Mouse (Mus musculus): ENCODE data around the gene Irf2. TPM values are rescaled to one million over a fixed set of nuclear protein-coding genes. Genes with fewer than 3 reads are reported as not detected.

The Irf2 gene
- total and polyA plus RNA-seq, 3 experiments: 4.9 to 19.4 TPM; not detected in 1

DNA sequence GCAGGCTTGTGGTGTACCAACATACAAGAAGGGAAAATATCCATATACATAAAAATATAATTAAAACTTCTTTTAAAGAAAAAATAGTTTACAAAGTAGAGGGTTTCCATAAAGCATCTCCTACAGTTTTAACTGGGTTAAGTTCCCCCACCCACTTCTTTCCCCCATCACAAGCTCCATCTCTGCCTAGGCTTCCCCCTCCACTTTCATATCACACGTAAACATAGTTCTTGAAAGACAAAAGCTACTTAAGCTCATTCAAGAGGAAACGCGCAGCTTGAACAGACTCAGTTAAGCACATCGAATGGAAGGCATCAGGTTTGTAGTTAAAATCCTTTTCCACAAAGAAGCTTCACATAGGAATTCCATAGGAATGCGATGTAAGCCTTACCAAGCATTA lies 32.8 kb upstream of the Irf2 start:
- Histone ChIP-seq H3K4me1 (ENCODE audit: control insufficient read depth in 1 of 2, insufficient read depth in 2 of 2, low read length in 2 of 2) (no peaks in the 10 kb centered on the region), H3K27me3 (ENCODE audit: control insufficient read depth in 1 of 2, insufficient read depth in 2 of 2, low read length in 2 of 2) (peaks cover 0 to 2% of the 10 kb centered on the region in 2 experiments; a peak in 3 of 4 replicates), H3K9ac (ENCODE audit: control insufficient read depth, low read depth, low read length, poor library complexity, severe bottlenecking) (no peak overlapping the region), H3K27ac (ENCODE audit: control insufficient read depth, low read depth, low read length) (no peak overlapping the region), H3K36me3 (ENCODE audit: control insufficient read depth in 1 of 2, insufficient read depth in 2 of 2, low read length in 2 of 2) (0 out of 4 replicates have a peak, but pooled peaks cover 0 to 3% of the 10 kb centered on the region in 2 experiments), H3K9me3 (replicated peaks; ENCODE audit: insufficient read depth, low read length) (no peaks in the 10 kb centered on the region), H3K4me3 (ENCODE audit: control insufficient read depth in 1 of 2, insufficient read depth in 1 of 2, low read depth in 2 of 2, low read length in 2 of 2) (no peak overlapping the region), H3K79me2 (ENCODE audit: control insufficient read depth, insufficient read depth, low read length, poor library complexity) (no peaks in the 10 kb centered on the region)
- no peak for DNase-seq (ENCODE audit: low read depth, low spot score)
- TF ChIP-seq USF1 (IDR thresholded peaks at IDR 0.05; ENCODE audit: low read depth, low read length) (no peak), USF2 (IDR thresholded peaks at IDR 0.05; ENCODE audit: borderline replicate concordance in 1 of 2, insufficient read depth in 1 of 2, low read depth in 1 of 2, low read length in 2 of 2) (no peak), HCFC1 (IDR thresholded peaks at IDR 0.05; ENCODE audit: low read depth, low read length) (no peak), ZKSCAN1 (IDR thresholded peaks at IDR 0.05; ENCODE audit: low read depth, low read length) (no peak), MAX (IDR thresholded peaks at IDR 0.05; ENCODE audit: low read length) (no peak), GABPA (IDR thresholded peaks at IDR 0.05; ENCODE audit: low read depth, low read length) (no peak), ZMIZ1 (IDR thresholded peaks at IDR 0.05; ENCODE audit: low read depth, low read length) (no peak), POLR2AphosphoS2 (IDR thresholded peaks at IDR 0.05; ENCODE audit: low read length) (no peak), CHD2 (IDR thresholded peaks at IDR 0.05; ENCODE audit: low read length) (no peak), MEF2A (IDR thresholded peaks at IDR 0.05; ENCODE audit: extremely low read depth, insufficient replicate concordance, low read depth, low read length, poor library complexity, severe bottlenecking) (no peak), CHD1 (IDR thresholded peaks at IDR 0.05; ENCODE audit: low read depth, low read length) (no peak), KAT2A (conservative IDR thresholded peaks at IDR 0.05; ENCODE audit: low read depth, low read length) (no peak), BHLHE40 (IDR thresholded peaks at IDR 0.05; ENCODE audit: borderline replicate concordance, low read depth, low read length) (no peak), CTCF (IDR thresholded peaks at IDR 0.05 in 2 of 3, conservative IDR thresholded peaks at IDR 0.05 in 1 of 3; ENCODE audit: control insufficient read depth in 1 of 3, insufficient read depth in 1 of 3, low read depth in 2 of 3, low read length in 3 of 3, poor library complexity in 1 of 3, severe bottlenecking in 1 of 3) (no peak), NRF1 (IDR thresholded peaks at IDR 0.05; ENCODE audit: insufficient read depth, low read depth, low read length, poor library complexity, severe bottlenecking) (no peak), TAL1 (IDR thresholded peaks at IDR 0.05; ENCODE audit: low read length) (no peak)

DNA sequence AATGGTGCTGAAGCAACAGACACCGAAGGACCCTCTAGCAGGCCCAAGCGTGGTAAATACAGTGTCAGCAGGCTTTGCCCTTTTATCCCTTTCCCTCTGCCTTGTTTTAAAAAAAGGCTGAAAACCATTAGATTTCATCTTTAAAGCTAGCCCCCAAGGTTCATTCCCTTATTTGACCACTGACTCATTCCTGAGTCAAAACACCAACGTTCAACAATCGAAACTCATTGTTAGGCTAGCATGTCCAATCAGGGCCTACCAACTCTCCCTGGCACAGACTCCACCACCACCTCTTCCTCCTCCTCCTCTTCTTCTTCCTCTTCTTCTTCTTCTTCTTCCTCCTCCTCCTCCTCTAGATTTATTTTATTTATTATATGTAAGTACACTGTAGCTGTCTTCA lies 30.2 kb upstream of the Irf2 start:
- no peaks in the 10 kb centered on the region for H3K79me2 ChIP-seq (ENCODE audit: control insufficient read depth, insufficient read depth, low read length, poor library complexity)
- TF ChIP-seq MYC (IDR thresholded peaks at IDR 0.05; ENCODE audit: low read depth, low read length) (no peak), NRF1 (IDR thresholded peaks at IDR 0.05; ENCODE audit: insufficient read depth, low read depth, low read length, poor library complexity, severe bottlenecking) (no peak), UBTF (IDR thresholded peaks at IDR 0.05; ENCODE audit: borderline replicate concordance, insufficient read depth, low read depth, low read length) (no peak), ZC3H11A (IDR thresholded peaks at IDR 0.05; ENCODE audit: low read depth, low read length) (no peak), MEF2A (IDR thresholded peaks at IDR 0.05; ENCODE audit: extremely low read depth, insufficient replicate concordance, low read depth, low read length, poor library complexity, severe bottlenecking) (no peak), CHD2 (IDR thresholded peaks at IDR 0.05; ENCODE audit: low read length) (no peak), RCOR1 (IDR thresholded peaks at IDR 0.05; ENCODE audit: low read depth, low read length) (no peak), GABPA (IDR thresholded peaks at IDR 0.05; ENCODE audit: low read depth, low read length) (no peak), ELF1 (IDR thresholded peaks at IDR 0.05; ENCODE audit: low read depth, low read length) (no peak), GATA1 (IDR thresholded peaks at IDR 0.05; ENCODE audit: low read depth, low read length) (no peak)
- no peak overlapping the region for H3K27ac ChIP-seq (ENCODE audit: control insufficient read depth, low read depth, low read length)
- H3K4me1 ChIP-seq (ENCODE audit: control insufficient read depth in 1 of 2, insufficient read depth in 2 of 2, low read length in 2 of 2): peaks cover 2 to 3% of the 10 kb centered on the region in 2 experiments; a peak in 3 of 4 replicates
- DNase-seq (ENCODE audit: low read depth, low spot score): no peak
- H3K4me3 ChIP-seq (ENCODE audit: control insufficient read depth in 1 of 2, insufficient read depth in 1 of 2, low read depth in 2 of 2, low read length in 2 of 2): no peak overlapping the region
- H3K9ac ChIP-seq (ENCODE audit: control insufficient read depth, low read depth, low read length, poor library complexity, severe bottlenecking): no peak overlapping the region
- no peaks in the 10 kb centered on the region for H3K9me3 ChIP-seq (replicated peaks; ENCODE audit: insufficient read depth, low read length)
- peaks cover 0 to 6% of the 10 kb centered on the region in 2 experiments; a peak in 2 of 4 replicates for H3K36me3 ChIP-seq (ENCODE audit: control insufficient read depth in 1 of 2, insufficient read depth in 2 of 2, low read length in 2 of 2)
- peaks cover 0 to 1% of the 10 kb centered on the region in 2 experiments; a peak in 1 of 4 replicates for H3K27me3 ChIP-seq (ENCODE audit: control insufficient read depth in 1 of 2, insufficient read depth in 2 of 2, low read length in 2 of 2)
